In the genomic region with DNA sequence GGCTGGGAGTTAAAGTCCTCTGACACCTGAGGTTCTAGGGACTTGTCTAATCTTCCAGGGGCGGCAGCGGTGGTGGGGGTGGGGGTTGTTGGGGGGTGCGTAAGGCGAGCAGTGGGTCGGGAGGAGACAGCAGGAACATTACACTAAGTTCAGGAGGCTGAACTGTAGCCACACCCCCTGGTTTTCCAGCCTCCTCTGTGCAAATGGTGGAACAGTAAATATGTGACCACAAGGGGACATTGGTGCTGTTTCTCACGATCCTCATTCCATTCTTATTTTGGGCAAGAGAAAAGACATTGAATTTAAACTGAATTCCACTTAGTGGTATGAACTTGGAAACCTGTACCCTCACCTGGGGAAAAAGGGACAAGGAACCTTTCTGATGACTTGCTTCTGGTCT, we compare ENCODE assay signal across 26 mouse cellular contexts.
DNase-seq lines count a peak whose midpoint lies in the region; ATAC-seq and TF ChIP-seq lines count a peak whose summit lies in the region.
"Had no signal": no experiment of that assay in that cellular context is flagged by ENCODE, and none has a peak within 500 bp of the region (broad histone marks: within the 10 kb centered on the region; RNA-seq: fewer than 3 reads in every experiment).

No protein-coding gene starts in this region.

- H3K4me3 ChIP-seq in forebrain, postnatal 0 days (ENCODE audit: low read depth, low read length): no peak overlapping the region
- H3K4me3 ChIP-seq in forebrain, embryonic 12.5 days (replicated peaks): no peak overlapping the region
- H3K4me3 ChIP-seq in kidney, embryonic 16.5 days (ENCODE audit: low read length): no peak overlapping the region
- H3K4me3 ChIP-seq in lung, embryonic 14.5 days (ENCODE audit: low read depth, low read length): no peak overlapping the region
- H3K4me3 ChIP-seq in midbrain, postnatal 0 days (ENCODE audit: low read depth, low read length): no peak overlapping the region
- no peak overlapping the region for H3K4me3 ChIP-seq in midbrain, embryonic 13.5 days (replicated peaks)
- H3K4me3 ChIP-seq: embryonic facial prominence, embryonic 13.5 days; forebrain, embryonic 10.5 days; heart, embryonic 13.5 days; hindbrain, embryonic 15.5 days; limb, embryonic 10.5 days; limb, embryonic 15.5 days; megakaryocyte, embryonic 14.5 days; midbrain, embryonic 15.5 days; stomach, embryonic 15.5 days had no signal

- H3K36me3 ChIP-seq in forebrain, postnatal 0 days (ENCODE audit: insufficient read depth): no peaks in the 10 kb centered on the region
- no peaks in the 10 kb centered on the region for H3K36me3 ChIP-seq in forebrain, embryonic 12.5 days (replicated peaks)
- H3K36me3 ChIP-seq in kidney, embryonic 16.5 days (ENCODE audit: insufficient read depth, low read length): no peaks in the 10 kb centered on the region
- H3K36me3 ChIP-seq in lung, embryonic 14.5 days (ENCODE audit: insufficient read depth): no peaks in the 10 kb centered on the region
- H3K36me3 ChIP-seq in midbrain, postnatal 0 days (ENCODE audit: insufficient read depth, low read length): no peaks in the 10 kb centered on the region
- no peaks in the 10 kb centered on the region for H3K36me3 ChIP-seq in midbrain, embryonic 13.5 days
- H3K36me3 ChIP-seq: embryonic facial prominence, embryonic 13.5 days; forebrain, embryonic 10.5 days; heart, embryonic 13.5 days; hindbrain, embryonic 15.5 days; limb, embryonic 10.5 days; limb, embryonic 15.5 days; midbrain, embryonic 15.5 days; stomach, embryonic 15.5 days had no signal

- H3K4me1 ChIP-seq in forebrain, postnatal 0 days (ENCODE audit: insufficient read depth): no peaks in the 10 kb centered on the region
- peaks cover 21% of the 10 kb centered on the region; the same call in 1 of the 2 replicates for H3K4me1 ChIP-seq in forebrain, embryonic 12.5 days
- peaks cover 18% of the 10 kb centered on the region; the same call in 1 of the 2 replicates for H3K4me1 ChIP-seq in kidney, embryonic 16.5 days (ENCODE audit: insufficient read depth, low read length)
- H3K4me1 ChIP-seq in lung, embryonic 14.5 days (ENCODE audit: insufficient read depth): no peaks in the 10 kb centered on the region; the same call in 1 of the 2 replicates
- no peaks in the 10 kb centered on the region for H3K4me1 ChIP-seq in midbrain, postnatal 0 days (ENCODE audit: insufficient read depth, low read length)
- H3K4me1 ChIP-seq in midbrain, embryonic 13.5 days (replicated peaks): peaks cover 29% of the 10 kb centered on the region
- H3K4me1 ChIP-seq: heart, embryonic 13.5 days; hindbrain, embryonic 15.5 days; limb, embryonic 15.5 days; megakaryocyte, embryonic 14.5 days; midbrain, embryonic 15.5 days; stomach, embryonic 15.5 days had no signal

- no peaks in the 10 kb centered on the region for H3K27me3 ChIP-seq in forebrain, postnatal 0 days (ENCODE audit: insufficient read depth, low read length)
- H3K27me3 ChIP-seq in forebrain, embryonic 12.5 days: no peaks in the 10 kb centered on the region
- no peaks in the 10 kb centered on the region for H3K27me3 ChIP-seq in kidney, embryonic 16.5 days (ENCODE audit: insufficient read depth, low read length)
- no peaks in the 10 kb centered on the region for H3K27me3 ChIP-seq in lung, embryonic 14.5 days (ENCODE audit: insufficient read depth, low read length)
- H3K27me3 ChIP-seq in midbrain, postnatal 0 days (ENCODE audit: insufficient read depth, low read length): no peaks in the 10 kb centered on the region
- H3K27me3 ChIP-seq in midbrain, embryonic 13.5 days: no peaks in the 10 kb centered on the region
- H3K27me3 ChIP-seq: embryonic facial prominence, embryonic 13.5 days; heart, embryonic 13.5 days; hindbrain, embryonic 15.5 days; limb, embryonic 15.5 days; midbrain, embryonic 15.5 days; stomach, embryonic 15.5 days had no signal

- no peak overlapping the region for H3K27ac ChIP-seq in forebrain, postnatal 0 days (ENCODE audit: low read depth, low read length)
- H3K27ac ChIP-seq in forebrain, embryonic 12.5 days: no peak overlapping the region
- no peak overlapping the region for H3K27ac ChIP-seq in kidney, embryonic 16.5 days (ENCODE audit: low read length)
- no peak overlapping the region for H3K27ac ChIP-seq in lung, embryonic 14.5 days (ENCODE audit: low read depth)
- no peak overlapping the region for H3K27ac ChIP-seq in midbrain, postnatal 0 days (ENCODE audit: low read depth, low read length)
- no peak overlapping the region for H3K27ac ChIP-seq in midbrain, embryonic 13.5 days
- H3K27ac ChIP-seq: embryonic facial prominence, embryonic 13.5 days; heart, embryonic 13.5 days; hindbrain, embryonic 15.5 days; limb, embryonic 10.5 days; limb, embryonic 15.5 days; liver, embryonic 14.5 days; stomach, embryonic 15.5 days had no signal

- no peak overlapping the region for H3K9ac ChIP-seq in forebrain, postnatal 0 days
- no peak overlapping the region for H3K9ac ChIP-seq in forebrain, embryonic 12.5 days
- no peak overlapping the region for H3K9ac ChIP-seq in kidney, embryonic 16.5 days (replicated peaks; ENCODE audit: low read length)
- H3K9ac ChIP-seq in lung, embryonic 14.5 days: no peak overlapping the region
- H3K9ac ChIP-seq in midbrain, postnatal 0 days (replicated peaks; ENCODE audit: low read length, poor library complexity, severe bottlenecking): no peak overlapping the region
- no peak overlapping the region for H3K9ac ChIP-seq in midbrain, embryonic 13.5 days (replicated peaks)
- H3K9ac ChIP-seq: embryonic facial prominence, embryonic 13.5 days; heart, embryonic 13.5 days; hindbrain, embryonic 15.5 days; limb, embryonic 15.5 days; liver, embryonic 14.5 days; midbrain, embryonic 15.5 days; stomach, embryonic 15.5 days had no signal

- no peak overlapping the region for H3K4me2 ChIP-seq in forebrain, postnatal 0 days (ENCODE audit: low read depth)
- H3K4me2 ChIP-seq in forebrain, embryonic 12.5 days: no peak overlapping the region
- H3K4me2 ChIP-seq in kidney, embryonic 16.5 days (replicated peaks; ENCODE audit: low read depth, low read length): peak overlapping the region; percentile 27
- H3K4me2 ChIP-seq in lung, embryonic 14.5 days: peak overlapping the region; percentile 7; the same call in 1 of the 2 replicates
- H3K4me2 ChIP-seq in midbrain, postnatal 0 days (ENCODE audit: low read depth, low read length, poor library complexity, severe bottlenecking): no peak overlapping the region
- no peak overlapping the region for H3K4me2 ChIP-seq in midbrain, embryonic 13.5 days (replicated peaks)
- H3K4me2 ChIP-seq: embryonic facial prominence, embryonic 13.5 days; heart, embryonic 13.5 days; hindbrain, embryonic 15.5 days; limb, embryonic 15.5 days; midbrain, embryonic 15.5 days; stomach, embryonic 15.5 days had no signal

- H3K9me3 ChIP-seq in forebrain, postnatal 0 days (ENCODE audit: low read length): no peaks in the 10 kb centered on the region
- no peaks in the 10 kb centered on the region for H3K9me3 ChIP-seq in forebrain, embryonic 12.5 days
- 0 out of 2 replicates have a peak, but pooled peaks cover 4% of the 10 kb centered on the region for H3K9me3 ChIP-seq in kidney, embryonic 16.5 days (ENCODE audit: low read length)
- no peaks in the 10 kb centered on the region for H3K9me3 ChIP-seq in lung, embryonic 14.5 days (ENCODE audit: low read depth, low read length)
- H3K9me3 ChIP-seq in midbrain, postnatal 0 days (ENCODE audit: low read length): no peaks in the 10 kb centered on the region
- no peaks in the 10 kb centered on the region for H3K9me3 ChIP-seq in midbrain, embryonic 13.5 days
- H3K9me3 ChIP-seq: embryonic facial prominence, embryonic 13.5 days; forebrain, embryonic 10.5 days; heart, embryonic 13.5 days; hindbrain, embryonic 15.5 days; limb, embryonic 10.5 days; limb, embryonic 15.5 days; megakaryocyte, embryonic 14.5 days; midbrain, embryonic 15.5 days; stomach, embryonic 15.5 days had no signal

- peak; percentile 43 for TF ChIP-seq CTCF in forebrain, postnatal 0 days (IDR thresholded peaks at IDR 0.05; ENCODE audit: low read depth)
- TF ChIP-seq CTCF in lung, embryonic 14.5 days (IDR thresholded peaks at IDR 0.05; ENCODE audit: low read depth): peak; percentile 28; the same call in 1 of the 2 replicates
- TF ChIP-seq CTCF in midbrain, postnatal 0 days (IDR thresholded peaks at IDR 0.05): peak; percentile 57

- WGBS in forebrain, postnatal 0 days: 41% methylated on average over 6 of the region's 6 CpGs
- WGBS in forebrain, embryonic 12.5 days: 38% methylated on average over 6 of the region's 6 CpGs
- 7% methylated on average over 6 of the region's 6 CpGs for WGBS in kidney, embryonic 16.5 days
- WGBS in lung, embryonic 14.5 days: 16% methylated on average over 6 of the region's 6 CpGs
- 34% methylated on average over 6 of the region's 6 CpGs for WGBS in midbrain, postnatal 0 days
- WGBS in midbrain, embryonic 13.5 days: 31% methylated on average over 6 of the region's 6 CpGs

- DNase-seq in forebrain, postnatal 0 days: no peak
- DNase-seq in kidney, adult 18-20 months: no peak
- DNase-seq in lung, embryonic 14.5 days: peak; percentile 54
- DNase-seq in lung, postnatal 4 days: no peak
- DNase-seq in midbrain, postnatal 0 days (ENCODE audit: low spot score): no peak
- DNase-seq: adrenal gland, postnatal 25 days; cerebellum, adult 18-20 months; cerebellum, postnatal 10 days; heart, postnatal 10 days; lung, postnatal 36 days; right cerebral cortex, postnatal 25 days; thymus, postnatal 14 days had no signal

- ATAC-seq in forebrain, postnatal 0 days: no peak
- no peak for ATAC-seq in forebrain, embryonic 12.5 days (ENCODE audit: low FRiP score)
- no peak for ATAC-seq in kidney, embryonic 16.5 days (ENCODE audit: low FRiP score, low TSS enrichment)
- no peak for ATAC-seq in lung, embryonic 14.5 days (ENCODE audit: insufficient read depth)
- ATAC-seq in midbrain, postnatal 0 days (ENCODE audit: low FRiP score): no peak
- ATAC-seq in midbrain, embryonic 13.5 days: no peak
- ATAC-seq: forebrain, embryonic 16.5 days; midbrain, embryonic 15.5 days had no signal

Comparison
In these comparisons a context has a peak if more than half of its experiments do, and no peak if none do; other contexts are left out.
1. H3K4me2 ChIP-seq: peak in kidney, embryonic 16.5 days (single experiment) and lung, embryonic 14.5 days (single experiment); none in forebrain, postnatal 0 days (single experiment), forebrain, embryonic 12.5 days (single experiment), midbrain, postnatal 0 days (single experiment) and midbrain, embryonic 13.5 days (single experiment).
2. Peak in every context shown above with its lines, with median percentiles within 50 percentile points of each other: CTCF ChIP-seq.